Mouse (Mus musculus) mouse embryonic stem cell (cell line): Measurements from ENCODE around the gene Olfr1023.

Source experiments
- in situ Hi-C, 2 experiments: fragments of 300-500 bp; cut with MboI; formaldehyde crosslinking; loops; 1 replicate in 1 of 2; 3 replicates in 1 of 2; pipeline ENCODE4 v1.14.3; 2019 to 2020; ENCODE audit warnings: low sequenced_read_pairs in 2 of 2, low pct_unique_long_range_greater_than_20kb in 1 of 2, mixed read lengths in 1 of 2; ENCODE audit not compliant: unreplicated experiment in 1 of 2

The Olfr1023 gene

GRCm38 (mm10) chr2:85885340-85885739 lies at the start of gene Olfr1023:
Gene Olfr1023 (plus strand): TSS chr2:85885640.
- in situ Hi-C loops = no loop called here

GRCm38 (mm10) chr2:85845383-85845782 lies 40.1 kb upstream of the Olfr1023 start, which contains the start of gene Olfr1019:
Gene Olfr1019 (minus strand): TSS chr2:85845483.
- in situ Hi-C loops = no loop called here

- in situ Hi-C loops = no loop called here
Measured at GRCm38 (mm10) chr2:85846730-85847129, 38.7 kb upstream of the Olfr1023 start, which contains the start of gene Olfr1020. Gene Olfr1020 (plus strand): TSS chr2:85847030.

- in situ Hi-C loops = no loop called here
Measured at GRCm38 (mm10) chr2:85868294-85868693, 17.1 kb upstream of the Olfr1023 start, which contains the start of gene Olfr1022. Gene Olfr1022 (plus strand): TSS chr2:85868594.

GRCm38 (mm10) chr2:85904952-85905351 lies 19.5 kb downstream of the Olfr1023 start, which contains the start of gene Olfr1024:
Gene Olfr1024 (minus strand): TSS chr2:85905052.
- in situ Hi-C loops = no loop called here

- in situ Hi-C loops = no loop called here
Measured at GRCm38 (mm10) chr2:85913197-85913596, 27.8 kb downstream of the Olfr1023 start.

GRCm38 (mm10) chr2:85914893-85915292 lies 29.5 kb downstream of the Olfr1023 start, which contains the start of gene Olfr1025-ps1:
Gene Olfr1025-ps1 (plus strand): TSS chr2:85915193.
- in situ Hi-C loops = no loop called here

- in situ Hi-C loops = no loop called here
Measured at GRCm38 (mm10) chr2:85921258-85921657, 35.8 kb downstream of the Olfr1023 start, which contains the start of gene Olfr1026. Gene Olfr1026 (plus strand): TSS chr2:85921558.
